Mouse (Mus musculus): ENCODE data around the gene Shisal2a.

DNA sequence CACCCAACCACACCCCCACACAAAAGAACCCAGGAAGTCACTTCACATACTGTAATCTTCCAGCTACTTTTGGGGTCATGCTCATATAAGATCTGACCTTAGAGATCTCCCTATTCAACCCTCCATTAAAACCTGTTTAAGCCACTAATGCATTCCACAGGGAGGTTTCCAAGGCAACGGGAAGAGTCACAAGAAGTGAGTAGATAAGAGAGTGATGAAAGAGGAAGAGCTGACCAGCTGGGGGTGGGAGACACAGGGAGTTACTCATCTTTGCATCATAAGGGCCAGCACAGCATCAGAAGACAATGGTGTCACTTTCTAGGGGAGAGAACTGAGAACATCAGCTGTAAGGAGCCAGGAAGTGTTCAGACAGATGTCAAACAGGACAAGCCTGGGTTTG is 3.0 kb downstream of the Shisal2a start:
- no peak for TF ChIP-seq EP300 (IDR thresholded peaks at IDR 0.05)
- TF ChIP-seq CTCF (IDR thresholded peaks at IDR 0.05): no peak

All from lung, postnatal 0 days (tissue).